Mouse (Mus musculus): ENCODE measurements around the gene Pik3r5. TPM values are rescaled to one million over a fixed set of nuclear protein-coding genes. Genes with fewer than 3 reads are reported as not detected.

The Pik3r5 gene
- polyA plus RNA-seq, 1 experiment, result 9.5 TPM

DNA sequence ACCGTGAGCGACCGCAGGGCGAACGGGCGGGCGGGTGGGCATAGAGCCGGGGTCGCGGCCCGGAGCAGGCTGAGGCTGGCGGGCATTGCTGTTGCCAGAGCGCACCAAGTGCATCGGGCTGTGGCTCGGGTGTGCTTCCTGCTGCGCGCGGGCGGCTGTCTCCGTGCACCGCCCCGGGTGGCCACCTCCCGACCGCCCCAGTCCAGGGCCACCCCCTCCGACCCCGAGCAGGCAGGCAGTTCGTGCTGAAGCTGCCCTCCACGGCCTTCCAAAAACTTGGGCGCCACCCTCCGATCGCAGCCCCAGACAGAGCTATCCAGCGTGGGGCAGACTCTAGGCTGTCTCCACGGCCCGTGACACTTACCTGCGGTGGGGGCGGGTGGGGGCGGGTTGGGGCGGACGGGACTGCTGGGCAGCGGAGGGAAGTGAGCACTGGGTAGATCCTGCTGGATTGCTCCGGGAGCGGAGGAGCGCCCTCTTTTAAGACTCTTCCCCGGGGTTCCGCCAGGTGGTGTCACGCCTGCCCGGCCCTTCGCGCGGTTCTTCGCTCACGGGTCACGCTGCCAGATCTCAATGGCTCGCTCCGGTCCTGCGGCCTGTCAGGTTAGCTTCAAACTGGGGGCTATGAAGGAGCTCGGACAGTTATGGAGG lies 31.8 kb upstream of the Pik3r5 start:
- peaks cover 15% of the 10 kb centered on the region for H3K4me1 ChIP-seq
- TF ChIP-seq GATA1 (IDR thresholded peaks at IDR 0.05; ENCODE audit: borderline replicate concordance, low read length), result no peak
- TF ChIP-seq FLI1 (IDR thresholded peaks at IDR 0.05; ENCODE audit: low read length), result no peak
- no peaks in the 10 kb centered on the region for H3K36me3 ChIP-seq (replicated peaks; ENCODE audit: low read length)
- H3K27me3 ChIP-seq (replicated peaks), result peaks cover 90% of the 10 kb centered on the region
- H3K9me3 ChIP-seq, result peaks cover 10% of the 10 kb centered on the region; the same call in 1 of the 2 replicates
- peak overlapping the region; percentile 74 for H3K4me3 ChIP-seq (replicated peaks)

DNA sequence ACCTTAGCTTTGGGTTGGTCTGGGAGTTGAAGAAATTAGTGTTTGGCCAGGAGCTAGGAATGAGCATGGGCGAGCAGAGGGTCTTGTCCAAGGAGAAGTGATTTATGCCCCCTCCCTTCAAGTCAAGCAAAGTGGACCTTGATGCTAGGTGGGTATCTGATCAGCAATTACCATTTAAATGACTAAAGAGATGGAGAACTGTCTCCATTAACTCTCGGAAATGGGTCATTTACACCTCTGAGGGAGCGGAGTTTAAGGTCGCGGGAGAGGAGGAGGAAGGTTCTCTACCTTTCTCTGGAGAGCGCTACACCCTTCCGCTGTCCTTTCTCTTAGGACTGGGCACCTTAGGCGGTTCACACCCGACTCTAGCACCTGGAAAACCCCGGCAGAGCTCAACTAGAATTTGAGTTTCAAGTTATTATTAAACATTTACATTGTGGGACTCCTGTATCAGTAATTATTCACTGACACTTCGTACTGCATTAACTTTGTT lies 31.1 kb upstream of the Pik3r5 start, which contains the start of gene Ntn1:
Gene Ntn1 (minus strand): TSS at position 97 of the 493 bp plus-strand sequence.
- no peak for TF ChIP-seq FLI1 (IDR thresholded peaks at IDR 0.05; ENCODE audit: low read length)
- TF ChIP-seq GATA1 (IDR thresholded peaks at IDR 0.05; ENCODE audit: borderline replicate concordance, low read length), result no peak
- peaks cover 15% of the 10 kb centered on the region for H3K4me1 ChIP-seq
- H3K36me3 ChIP-seq (replicated peaks; ENCODE audit: low read length), result no peaks in the 10 kb centered on the region
- peaks cover 89% of the 10 kb centered on the region for H3K27me3 ChIP-seq (replicated peaks)
- peak within 1 kb of the TSS; percentile 74 for H3K4me3 ChIP-seq (replicated peaks)
- H3K9me3 ChIP-seq, result peaks cover 10% of the 10 kb centered on the region; the same call in 1 of the 2 replicates

DNA sequence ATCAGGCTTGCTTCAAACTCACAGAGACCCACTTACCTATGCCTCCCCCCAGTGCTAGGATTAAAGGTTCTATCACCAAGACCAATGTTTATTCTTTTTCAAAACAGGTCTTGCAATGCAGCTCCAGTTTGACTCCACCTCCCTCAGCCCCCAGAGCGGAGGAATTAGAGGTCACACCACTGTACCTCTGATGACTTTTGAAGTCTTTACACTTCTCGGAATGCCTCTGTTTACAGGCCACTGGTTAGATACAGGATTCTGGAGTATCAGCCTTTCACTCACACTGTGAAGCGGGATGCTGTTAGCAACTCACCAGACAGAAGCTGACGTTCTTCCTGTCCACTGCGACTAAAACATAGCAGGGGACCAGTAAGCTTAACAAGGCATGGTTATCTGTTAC lies 30.5 kb upstream of the Pik3r5 start:
- Histone ChIP-seq H3K4me1 (peaks cover 15% of the 10 kb centered on the region), H3K9me3 (peaks cover 5% of the 10 kb centered on the region; the same call in 1 of the 2 replicates), H3K4me3 (replicated peaks) (no peak overlapping the region), H3K36me3 (replicated peaks; ENCODE audit: low read length) (no peaks in the 10 kb centered on the region), H3K27me3 (replicated peaks) (peaks cover 89% of the 10 kb centered on the region)
- no peak for TF ChIP-seq FLI1 (IDR thresholded peaks at IDR 0.05; ENCODE audit: low read length)
- no peak for TF ChIP-seq GATA1 (IDR thresholded peaks at IDR 0.05; ENCODE audit: borderline replicate concordance, low read length)

DNA sequence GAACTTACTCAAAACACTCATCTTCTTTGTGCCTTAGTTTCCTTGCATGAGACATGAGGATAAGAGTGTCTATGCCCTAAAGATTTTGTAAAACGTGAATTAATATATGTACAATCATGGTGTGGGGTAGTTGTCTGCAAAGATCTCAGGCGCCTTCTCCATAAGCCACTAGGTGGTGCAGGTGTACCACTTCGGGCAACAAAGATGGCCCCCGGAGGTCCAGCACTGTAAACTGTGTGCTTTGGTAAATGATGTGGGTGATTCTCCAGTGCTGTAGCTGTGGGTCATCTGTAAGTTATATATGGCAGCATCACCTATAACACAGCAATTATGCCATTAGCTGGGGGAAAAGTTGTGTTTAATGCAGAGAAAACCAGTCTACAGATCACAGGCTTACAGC lies 27.7 kb upstream of the Pik3r5 start:
- peaks cover 38% of the 10 kb centered on the region for H3K4me1 ChIP-seq
- peaks cover 75% of the 10 kb centered on the region for H3K27me3 ChIP-seq (replicated peaks)
- no peaks in the 10 kb centered on the region for H3K36me3 ChIP-seq (replicated peaks; ENCODE audit: low read length)
- TF ChIP-seq GATA1 (IDR thresholded peaks at IDR 0.05; ENCODE audit: borderline replicate concordance, low read length) (no peak), FLI1 (IDR thresholded peaks at IDR 0.05; ENCODE audit: low read length) (no peak)
- H3K9me3 ChIP-seq, result peaks cover 5% of the 10 kb centered on the region; the same call in 1 of the 2 replicates
- H3K4me3 ChIP-seq (replicated peaks), result no peak overlapping the region

DNA sequence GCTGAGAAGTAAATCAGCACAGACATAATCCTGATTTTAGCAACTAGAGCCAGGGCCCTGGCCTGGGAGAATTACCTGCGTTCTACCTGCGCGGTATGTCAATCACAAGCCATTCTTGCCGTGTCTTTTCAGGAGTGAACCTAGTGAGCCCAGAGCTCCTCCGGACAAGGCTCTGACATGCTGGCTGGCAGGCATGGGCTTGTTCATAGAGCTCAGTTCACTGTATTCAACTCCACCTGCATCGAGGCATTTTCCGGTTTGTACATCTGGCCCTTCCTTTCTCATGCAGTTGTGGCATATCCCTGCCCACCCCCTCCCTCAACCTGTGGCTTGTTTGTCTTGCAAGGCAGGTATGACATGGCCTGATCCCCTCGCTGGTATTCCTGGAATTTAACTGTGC lies 26.3 kb upstream of the Pik3r5 start:
- Histone ChIP-seq H3K4me3 (replicated peaks) (no peak overlapping the region), H3K27me3 (replicated peaks) (peaks cover 62% of the 10 kb centered on the region), H3K9me3 (peaks cover 2% of the 10 kb centered on the region; the same call in 1 of the 2 replicates), H3K36me3 (replicated peaks; ENCODE audit: low read length) (no peaks in the 10 kb centered on the region), H3K4me1 (peaks cover 24% of the 10 kb centered on the region)
- TF ChIP-seq FLI1 (IDR thresholded peaks at IDR 0.05; ENCODE audit: low read length), result no peak
- TF ChIP-seq GATA1 (IDR thresholded peaks at IDR 0.05; ENCODE audit: borderline replicate concordance, low read length), result no peak

DNA sequence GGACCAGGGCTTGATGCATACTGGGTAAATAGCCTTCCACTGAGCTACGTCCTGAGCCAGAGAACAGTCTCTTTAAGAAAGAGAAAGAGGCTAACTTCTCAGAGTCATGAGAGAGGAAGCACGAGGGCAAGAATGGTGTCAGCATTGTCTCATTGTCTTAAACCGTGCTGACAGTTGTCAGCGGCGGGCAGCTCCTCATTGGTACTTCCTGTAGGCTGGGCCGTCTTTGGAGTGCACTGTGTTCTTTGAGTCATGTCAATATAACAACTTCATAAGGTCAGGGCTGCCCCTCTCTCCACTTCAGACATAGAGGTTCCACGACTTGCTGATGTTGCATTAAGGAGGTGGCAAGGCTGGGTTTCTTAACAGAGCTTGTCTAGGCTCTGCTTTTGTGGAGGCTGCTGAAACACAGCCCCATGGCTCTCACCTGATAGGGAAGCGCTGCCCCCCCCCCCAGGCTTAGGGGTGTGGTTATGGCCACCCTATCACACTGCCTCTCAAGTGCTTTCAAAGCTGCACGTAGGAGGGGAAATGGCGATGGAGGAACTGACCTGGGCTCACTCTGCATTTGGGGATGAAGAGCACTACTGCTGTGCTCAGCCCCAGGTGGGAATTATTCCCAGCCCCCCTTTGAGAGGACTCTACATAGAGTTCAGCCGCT lies 24.5 kb upstream of the Pik3r5 start:
- Histone ChIP-seq H3K4me1 (peaks cover 23% of the 10 kb centered on the region), H3K4me3 (replicated peaks) (peak overlapping the region; percentile 12), H3K9me3 (peaks cover 1% of the 10 kb centered on the region), H3K27me3 (replicated peaks) (peaks cover 45% of the 10 kb centered on the region), H3K36me3 (replicated peaks; ENCODE audit: low read length) (no peaks in the 10 kb centered on the region)
- TF ChIP-seq FLI1 (IDR thresholded peaks at IDR 0.05; ENCODE audit: low read length) (no peak), GATA1 (IDR thresholded peaks at IDR 0.05; ENCODE audit: borderline replicate concordance, low read length) (no peak)

DNA sequence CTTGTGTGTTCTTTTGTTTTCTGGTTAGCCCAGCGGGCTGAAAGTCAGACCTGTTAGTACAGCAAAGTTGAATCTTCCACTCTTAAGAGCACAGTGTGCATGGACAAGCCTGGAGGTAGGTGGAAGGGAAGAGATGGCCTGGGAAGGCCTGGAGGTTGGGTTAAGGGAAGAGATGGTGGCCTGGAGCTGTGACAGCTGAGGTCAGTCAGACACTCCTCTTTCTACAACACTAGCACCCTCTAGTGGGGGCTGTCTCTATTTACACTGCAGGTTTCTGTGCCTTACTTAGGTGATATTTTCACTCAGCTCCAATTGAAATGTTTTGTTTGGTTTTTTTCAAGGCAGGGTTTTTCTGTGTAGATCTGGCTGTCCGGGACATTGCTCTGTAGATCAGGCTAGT lies 23.8 kb upstream of the Pik3r5 start:
- Histone ChIP-seq H3K4me1 (peaks cover 23% of the 10 kb centered on the region), H3K36me3 (replicated peaks; ENCODE audit: low read length) (no peaks in the 10 kb centered on the region), H3K27me3 (replicated peaks) (peaks cover 38% of the 10 kb centered on the region), H3K4me3 (replicated peaks) (no peak overlapping the region), H3K9me3 (peaks cover 6% of the 10 kb centered on the region)
- TF ChIP-seq FLI1 (IDR thresholded peaks at IDR 0.05; ENCODE audit: low read length), result no peak
- no peak for TF ChIP-seq GATA1 (IDR thresholded peaks at IDR 0.05; ENCODE audit: borderline replicate concordance, low read length)

DNA sequence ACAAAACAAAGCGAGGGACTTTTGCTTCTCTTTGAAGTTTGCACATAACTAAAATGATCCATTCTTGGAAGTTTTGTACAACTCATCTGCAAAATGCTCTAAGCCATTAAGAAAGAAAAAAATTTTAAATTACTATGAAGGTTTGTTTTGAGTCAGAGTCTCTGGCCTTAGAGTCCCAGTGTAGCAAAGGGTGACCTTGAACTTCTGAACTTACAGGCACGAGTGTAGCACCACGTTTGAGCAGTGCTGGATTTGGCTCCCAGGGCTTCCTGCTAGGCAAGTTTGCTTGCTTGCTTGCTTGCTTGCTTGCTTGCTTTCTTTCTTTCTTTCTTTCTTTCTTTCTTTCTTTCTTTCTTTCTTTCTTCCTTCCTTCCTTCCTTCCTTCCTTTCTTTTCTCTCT lies 14.9 kb upstream of the Pik3r5 start:
- H3K4me1 ChIP-seq, result peaks cover 5% of the 10 kb centered on the region
- peaks cover 24% of the 10 kb centered on the region for H3K9me3 ChIP-seq
- H3K4me3 ChIP-seq (replicated peaks), result no peak overlapping the region
- H3K27me3 ChIP-seq (replicated peaks), result peaks cover 10% of the 10 kb centered on the region
- TF ChIP-seq GATA1 (IDR thresholded peaks at IDR 0.05; ENCODE audit: borderline replicate concordance, low read length) (no peak), FLI1 (IDR thresholded peaks at IDR 0.05; ENCODE audit: low read length) (no peak)
- H3K36me3 ChIP-seq (replicated peaks; ENCODE audit: low read length), result no peaks in the 10 kb centered on the region

DNA sequence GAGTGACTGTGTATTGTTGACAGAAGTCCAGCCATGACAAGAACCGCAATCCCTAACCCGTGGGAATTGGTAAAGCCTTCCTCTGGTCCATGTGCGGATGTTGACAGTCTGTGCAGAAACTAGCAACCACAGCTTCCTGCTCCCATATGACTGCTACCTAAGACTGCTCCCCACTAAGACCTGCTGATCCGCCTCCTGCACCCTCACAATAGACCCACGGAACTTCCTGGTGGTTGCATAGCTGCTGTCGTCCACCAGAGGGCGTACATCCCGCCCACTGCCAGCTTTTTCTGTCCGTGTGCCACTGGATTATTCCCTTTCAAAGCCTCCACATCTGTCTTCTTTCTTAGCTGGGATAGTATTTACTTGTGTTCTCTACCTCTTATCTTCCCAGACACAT lies 14.1 kb upstream of the Pik3r5 start:
- Histone ChIP-seq H3K9me3 (peaks cover 18% of the 10 kb centered on the region), H3K36me3 (replicated peaks; ENCODE audit: low read length) (no peaks in the 10 kb centered on the region), H3K27me3 (replicated peaks) (peaks cover 10% of the 10 kb centered on the region), H3K4me3 (replicated peaks) (peak overlapping the region; percentile 3), H3K4me1 (peaks cover 5% of the 10 kb centered on the region)
- TF ChIP-seq FLI1 (IDR thresholded peaks at IDR 0.05; ENCODE audit: low read length) (no peak), GATA1 (IDR thresholded peaks at IDR 0.05; ENCODE audit: borderline replicate concordance, low read length) (no peak)
